Mouse (Mus musculus) ES-E14 (cell line): ENCODE data around the gene Dnajc24.

ENCODE experiments used
- HCFC1 ChIP-seq: IDR thresholded peaks from 2 replicates; pipeline ENCODE4 v1.6.1; 2012; ENCODE audit warnings: low read length, inconsistent platforms, borderline replicate concordance; ENCODE audit not compliant: insufficient read depth
- ZC3H11A ChIP-seq: IDR thresholded peaks from 2 replicates; pipeline ENCODE4 v1.6.1; 2012; ENCODE audit warnings: low read depth, mild to moderate bottlenecking, inconsistent platforms, low read length, borderline replicate concordance
- ZNF384 ChIP-seq: IDR thresholded peaks from 2 replicates; pipeline ENCODE4 v1.6.1; 2012; ENCODE audit warnings: low read depth, low read length, inconsistent platforms

DNA sequence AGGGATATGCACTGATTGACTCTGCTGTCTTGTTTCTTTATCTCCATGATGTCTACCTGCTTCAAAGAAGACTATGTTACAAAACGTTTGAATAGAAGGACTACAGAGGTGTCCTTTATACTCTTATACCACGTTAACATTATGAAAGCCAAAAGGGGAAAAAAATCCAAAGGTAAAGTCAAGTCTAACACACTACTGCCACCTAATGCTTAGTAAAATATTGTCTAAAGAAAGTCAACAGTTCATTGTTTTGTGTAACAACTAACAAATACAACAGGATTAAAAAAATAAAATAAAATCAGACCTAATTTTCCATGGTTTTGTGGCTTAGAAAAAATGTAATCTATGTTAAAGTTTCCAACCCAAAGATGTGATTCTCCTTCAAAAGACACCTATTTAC is 15.3 kb downstream of the Dnajc24 start:
- TF ChIP-seq ZC3H11A (no peak), ZNF384 (no peak), HCFC1 (no peak)
